Mouse (Mus musculus) left cerebral cortex, adult 11 months (tissue): ENCODE data around the gene Olfr1183.
"Not testable (repeated sequence)": the region's sequence is repeated elsewhere in the genome, so short reads cannot be mapped to it uniquely, and the experiment has no call there.

Experiments
- DNase-seq: peaks from one replicate; pipeline ENCODE4 v3.0.0; 2022; ENCODE audit warnings: low spot score

Olfr1183 gene

DNA sequence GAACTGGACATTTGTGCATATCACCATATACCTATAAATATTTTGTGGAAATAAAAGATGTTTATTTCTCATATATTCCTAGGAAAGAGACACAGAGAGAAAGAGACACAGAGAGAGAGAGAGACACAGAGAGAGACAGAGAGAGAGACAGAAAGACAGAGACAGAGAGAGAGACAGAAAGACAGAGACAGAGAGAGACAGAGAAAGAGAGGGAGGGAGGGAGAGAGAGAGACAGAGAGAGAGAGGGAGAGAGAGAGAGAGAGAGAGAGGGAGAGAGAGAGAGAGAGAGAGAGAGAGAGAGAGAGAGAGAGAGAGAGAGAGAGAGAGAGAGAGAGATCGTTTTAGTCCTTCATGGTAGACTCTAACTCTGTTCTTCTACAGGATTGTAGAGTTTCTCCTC, at the start of gene Olfr1183:
TSS of gene Olfr1183 (plus strand) at position 301 of the 400 bp plus-strand sequence.
- not testable (repeated sequence) for DNase-seq

GRCm38 (mm10) chr2:88406353-88406752, 48.3 kb upstream of the Olfr1183 start, which contains the start of gene Olfr1179:
Gene Olfr1179, minus strand, starts transcription at chr2:88406453.
- DNase-seq = no peak

DNA sequence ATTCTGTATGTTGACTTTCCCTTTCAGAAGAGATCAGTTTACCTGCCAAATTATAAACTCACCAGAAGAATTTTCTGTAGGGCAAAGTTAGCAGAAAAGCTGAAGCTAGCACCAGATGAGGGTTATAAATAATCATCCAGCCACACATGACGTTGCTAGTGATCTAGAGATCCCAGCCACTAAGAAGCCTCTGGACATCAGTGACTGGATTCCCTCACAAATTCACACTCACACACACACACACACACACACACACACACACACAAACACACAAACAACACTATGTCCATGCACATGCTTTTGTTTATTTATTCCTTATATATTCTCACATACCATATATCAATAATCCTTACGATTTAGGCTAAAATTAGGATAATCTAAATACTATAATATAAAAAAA, 35.6 kb upstream of the Olfr1183 start, which contains the start of gene Olfr1180:
TSS of gene Olfr1180 (minus strand) at position 101 of the 400 bp plus-strand sequence.
- no peak for DNase-seq

- no peak for DNase-seq
Observed at GRCm38 (mm10) chr2:88426071-88426470, 28.6 kb upstream of the Olfr1183 start, which contains the start of gene Olfr1181. Gene Olfr1181, minus strand, starts transcription at chr2:88426171.

DNA sequence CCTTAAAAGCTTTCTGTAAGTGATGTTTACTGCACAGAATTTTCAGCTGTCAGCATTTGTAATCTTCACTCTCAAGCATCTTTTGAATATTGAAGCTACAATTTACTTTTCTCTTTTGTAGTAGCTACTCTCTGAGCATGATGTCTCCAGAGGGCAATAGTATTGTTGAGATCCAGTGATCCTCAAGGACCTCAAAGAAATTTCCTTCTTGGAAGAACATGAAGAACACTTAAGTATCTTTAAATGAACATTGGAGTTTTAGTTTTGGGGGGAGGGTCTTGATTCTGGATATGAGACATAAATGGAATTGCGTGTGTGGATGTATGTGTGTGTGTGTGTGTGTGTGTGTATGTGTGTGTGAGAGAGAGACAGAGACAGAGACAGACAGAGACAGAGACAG, 5.6 kb upstream of the Olfr1183 start, which contains the start of gene Gm13757:
TSS of gene Gm13757 (minus strand) at position 101 of the 400 bp plus-strand sequence.
- no peak for DNase-seq

DNA sequence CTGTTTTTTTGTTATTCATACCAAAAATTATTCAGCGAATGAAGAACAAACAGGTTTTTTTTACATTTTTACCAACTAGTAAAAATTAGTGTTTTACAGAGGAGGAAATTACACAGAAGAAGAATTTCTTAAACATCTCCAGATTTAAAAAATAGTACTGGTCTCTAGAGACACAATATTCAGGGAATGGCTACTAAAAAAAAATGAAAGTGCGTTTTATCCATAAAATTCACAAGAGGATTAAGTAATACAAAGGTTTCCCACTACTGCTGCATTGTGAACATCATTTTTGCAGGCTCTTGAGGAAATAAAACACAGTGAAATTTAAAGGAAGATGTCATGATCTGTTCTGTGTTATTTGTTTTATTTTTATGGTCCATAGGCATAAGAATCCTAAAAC, 28.6 kb downstream of the Olfr1183 start, which contains the start of gene Olfr1184:
TSS of gene Olfr1184 (plus strand) at position 301 of the 400 bp plus-strand sequence.
- no peak for DNase-seq

GRCm38 (mm10) chr2:88493020-88493419, 38.4 kb downstream of the Olfr1183 start, which contains the start of gene Olfr1185-ps1:
Gene Olfr1185-ps1, plus strand, starts transcription at chr2:88493320.
- DNase-seq = no peak

- no peak for DNase-seq
Observed at GRCm38 (mm10) chr2:88518251-88518650, 63.6 kb downstream of the Olfr1183 start, which contains the start of gene Olfr1186. Gene Olfr1186, plus strand, starts transcription at chr2:88518551.
